Mouse (Mus musculus) cerebellum, adult 2 months (tissue): Measurements from ENCODE around the gene Llph.

Experiments used
- CTCF ChIP-seq: fragments of 200-500 bp; IDR thresholded peaks from 2 replicates; pipeline ENCODE4 v1.5.1; 2011; ENCODE audit warnings: low read depth, mild to moderate bottlenecking, control low read depth, low read length, moderate library complexity, borderline replicate concordance; ENCODE audit not compliant: insufficient read depth
- POLR2A ChIP-seq: fragments of 200-500 bp; IDR thresholded peaks from 2 replicates; pipeline ENCODE4 v1.6.1; 2011; ENCODE audit warnings: low read length, control low read depth, borderline replicate concordance; ENCODE audit not compliant: insufficient read depth

- TF ChIP-seq CTCF = no peak
- no peak for TF ChIP-seq POLR2A
Measured at GRCm38 (mm10) chr10:120192278-120192677, 34.6 kb upstream of the Llph start.
